Mouse (Mus musculus): Measurements from ENCODE around the gene Tradd. TPM values are rescaled to one million over a fixed set of nuclear protein-coding genes. Genes with fewer than 3 reads are reported as not detected.
"Not testable (repeated sequence)": the region's sequence is repeated elsewhere in the genome, so short reads cannot be mapped to it uniquely, and the experiment has no call there.

Tradd gene
- polyA plus RNA-seq, 1 experiment: 8.3 TPM

DNA sequence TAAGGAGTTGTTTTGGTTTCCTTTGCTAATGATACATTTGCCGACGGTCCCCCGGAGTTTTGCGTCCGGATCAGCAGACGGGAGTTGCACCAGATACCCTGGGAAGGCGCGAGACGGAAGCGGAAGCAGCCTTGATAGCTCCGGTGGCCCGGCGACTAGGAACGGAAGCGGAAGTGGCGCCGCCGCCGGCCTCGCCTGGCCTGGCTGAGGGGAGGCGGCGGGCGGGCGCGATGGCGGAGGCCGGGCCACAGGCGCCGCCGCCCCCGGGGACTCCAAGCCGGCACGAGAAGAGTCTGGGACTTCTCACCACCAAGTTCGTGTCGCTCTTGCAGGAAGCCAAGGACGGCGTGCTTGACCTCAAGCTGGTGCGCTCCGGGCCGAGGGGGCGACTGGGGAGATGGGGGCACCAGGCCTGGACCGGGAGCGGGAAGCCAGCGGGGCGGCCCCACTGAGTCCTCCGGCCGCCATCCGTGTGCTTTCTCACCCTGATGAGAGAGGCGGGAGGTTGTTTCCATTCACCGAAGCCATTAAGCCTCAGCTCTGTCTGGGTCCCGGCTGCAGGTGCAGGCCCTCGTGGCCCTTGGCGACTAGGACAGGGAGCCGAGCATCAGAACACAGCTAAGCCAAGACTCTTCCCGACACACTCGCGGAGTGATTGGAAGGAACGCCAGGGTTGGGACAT is 33.2 kb upstream of the Tradd start, which contains the start of gene E2f4:
E2f4 (plus strand) TSS at position 153 of the 682 bp plus-strand sequence.
- 0 out of 2 replicates have a peak within 1 kb of the TSS, but pooled peaks have one; percentile 43 for H3K27ac ChIP-seq (ENCODE audit: insufficient read depth, low read length)
- H3K4me3 ChIP-seq (ENCODE audit: insufficient read depth, low read length): peak within 1 kb of the TSS; percentile 78
- no peak for TF ChIP-seq POLR2A (IDR thresholded peaks at IDR 0.05; ENCODE audit: extremely low read depth, insufficient read depth, low read length)
- no peak for TF ChIP-seq CTCF (IDR thresholded peaks at IDR 0.05; ENCODE audit: extremely low read depth, insufficient read depth, low read length)
- H3K4me1 ChIP-seq (ENCODE audit: control insufficient read depth, insufficient read depth, low read length): 0 out of 2 replicates have a peak, but pooled peaks cover 2% of the 10 kb centered on the region

DNA sequence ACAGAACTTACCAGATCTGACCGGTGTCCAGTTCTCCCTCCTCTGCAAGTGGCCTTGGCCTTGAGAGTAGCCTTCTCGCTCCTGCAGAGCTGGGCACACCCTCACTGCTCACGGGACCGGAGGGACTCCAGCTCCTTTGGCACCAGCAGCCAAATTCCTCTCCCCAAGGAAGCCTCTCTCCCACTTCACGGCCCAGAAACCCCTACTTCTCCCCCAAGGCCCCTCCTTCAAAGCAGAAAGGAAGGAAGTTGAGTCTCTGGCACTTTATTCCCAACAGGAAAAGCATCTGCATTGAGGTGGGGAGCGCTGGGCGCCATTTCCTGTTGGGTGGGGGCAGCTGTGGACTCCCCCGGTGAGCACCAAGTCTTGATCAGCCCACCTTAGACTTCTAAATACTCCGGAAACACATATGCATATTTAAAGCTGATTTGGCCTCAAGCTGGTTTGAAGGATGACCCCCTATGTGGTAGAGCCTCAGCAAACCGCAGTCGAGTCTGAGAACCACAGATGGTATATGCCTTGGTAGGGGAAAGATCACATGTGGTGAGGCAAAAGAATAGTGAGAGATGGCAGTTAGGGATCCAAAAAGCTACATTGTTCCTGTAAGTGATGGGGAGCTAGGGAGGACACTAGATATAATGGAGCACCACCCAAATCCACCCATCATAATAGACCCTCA is 31.6 kb upstream of the Tradd start, which contains the start of gene Exoc3l:
Exoc3l (minus strand) TSS at position 207 of the 679 bp plus-strand sequence.
- TF ChIP-seq CTCF (IDR thresholded peaks at IDR 0.05; ENCODE audit: extremely low read depth, insufficient read depth, low read length) (no peak), POLR2A (IDR thresholded peaks at IDR 0.05; ENCODE audit: extremely low read depth, insufficient read depth, low read length) (no peak)
- Histone ChIP-seq H3K4me1 (ENCODE audit: control insufficient read depth, insufficient read depth, low read length) (0 out of 2 replicates have a peak, but pooled peaks cover 2% of the 10 kb centered on the region), H3K27ac (ENCODE audit: insufficient read depth, low read length) (no peak within 1 kb of the TSS), H3K4me3 (ENCODE audit: insufficient read depth, low read length) (no peak within 1 kb of the TSS; the same call in 1 of the 2 replicates)

DNA sequence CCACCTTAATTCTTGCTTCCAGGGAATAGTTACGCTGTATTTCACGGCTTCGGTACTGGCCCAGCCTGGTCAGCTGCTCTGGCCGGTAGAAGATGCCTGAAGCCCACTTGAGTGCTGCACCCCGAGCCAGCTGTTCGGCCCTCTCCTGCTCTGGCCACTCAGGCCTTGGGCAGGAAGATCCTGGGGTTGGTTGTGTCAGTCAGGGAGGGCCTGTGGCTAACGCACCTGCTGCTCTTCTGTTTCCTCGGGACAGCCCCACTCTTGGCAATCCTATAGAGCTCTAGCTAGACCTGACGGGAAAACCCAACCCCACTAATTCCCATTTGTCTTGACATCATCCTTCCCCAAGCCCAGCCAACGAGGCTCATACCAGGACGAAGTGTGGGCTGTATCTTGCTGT is 30.8 kb upstream of the Tradd start:
- no peak overlapping the region for H3K27ac ChIP-seq (ENCODE audit: insufficient read depth, low read length)
- H3K4me3 ChIP-seq (ENCODE audit: insufficient read depth, low read length): no peak overlapping the region
- TF ChIP-seq CTCF (IDR thresholded peaks at IDR 0.05; ENCODE audit: extremely low read depth, insufficient read depth, low read length): no peak
- TF ChIP-seq POLR2A (IDR thresholded peaks at IDR 0.05; ENCODE audit: extremely low read depth, insufficient read depth, low read length): no peak
- H3K4me1 ChIP-seq (ENCODE audit: control insufficient read depth, insufficient read depth, low read length): 0 out of 2 replicates have a peak, but pooled peaks cover 2% of the 10 kb centered on the region

DNA sequence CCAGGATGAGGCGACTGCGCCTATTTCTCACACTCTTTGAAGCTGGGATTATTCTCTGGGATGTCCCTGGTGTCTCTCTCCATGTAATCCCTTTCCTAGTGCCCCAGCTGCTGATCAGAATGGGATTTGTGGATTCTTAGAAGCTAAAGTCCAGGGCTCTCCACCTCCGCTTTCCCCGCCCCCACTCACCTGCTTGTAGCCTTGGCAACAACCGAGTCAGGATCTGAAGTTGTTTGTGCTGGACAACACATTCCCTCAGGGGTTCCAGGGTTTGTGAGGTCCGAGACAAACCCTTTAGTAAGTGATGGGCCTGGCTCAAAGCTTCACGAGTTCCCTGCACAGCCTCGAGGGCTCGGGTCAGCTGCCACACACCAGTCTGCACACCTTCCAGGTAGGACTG is 30.4 kb upstream of the Tradd start:
- no peak overlapping the region for H3K27ac ChIP-seq (ENCODE audit: insufficient read depth, low read length)
- TF ChIP-seq CTCF (IDR thresholded peaks at IDR 0.05; ENCODE audit: extremely low read depth, insufficient read depth, low read length) (no peak), POLR2A (IDR thresholded peaks at IDR 0.05; ENCODE audit: extremely low read depth, insufficient read depth, low read length) (no peak)
- H3K4me1 ChIP-seq (ENCODE audit: control insufficient read depth, insufficient read depth, low read length): 0 out of 2 replicates have a peak, but pooled peaks cover 2% of the 10 kb centered on the region
- H3K4me3 ChIP-seq (ENCODE audit: insufficient read depth, low read length): no peak overlapping the region

DNA sequence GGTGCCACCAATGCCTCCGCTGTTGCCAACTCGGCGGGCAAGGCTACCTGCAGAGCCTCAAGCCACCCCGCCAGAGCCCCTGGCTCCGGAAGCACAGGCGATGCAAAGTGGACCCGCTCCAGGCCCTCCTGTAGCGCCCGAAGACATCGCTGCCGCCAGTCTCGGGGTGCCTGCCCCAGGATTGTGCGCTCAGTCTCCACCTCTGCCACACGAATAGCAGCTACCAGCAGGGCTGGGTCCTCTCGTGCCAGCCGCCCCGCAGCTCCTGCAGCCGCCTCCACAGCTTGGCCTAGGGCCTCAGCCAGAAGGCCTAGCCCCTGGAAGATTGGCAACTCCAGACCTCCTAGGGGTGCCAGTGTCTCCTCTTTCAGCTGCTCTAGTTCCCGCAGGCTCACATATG is 29.0 kb upstream of the Tradd start:
- TF ChIP-seq CTCF (IDR thresholded peaks at IDR 0.05; ENCODE audit: extremely low read depth, insufficient read depth, low read length): no peak
- no peak for TF ChIP-seq POLR2A (IDR thresholded peaks at IDR 0.05; ENCODE audit: extremely low read depth, insufficient read depth, low read length)
- Histone ChIP-seq H3K27ac (ENCODE audit: insufficient read depth, low read length) (no peak overlapping the region), H3K4me3 (ENCODE audit: insufficient read depth, low read length) (no peak overlapping the region), H3K4me1 (ENCODE audit: control insufficient read depth, insufficient read depth, low read length) (no peaks in the 10 kb centered on the region)

DNA sequence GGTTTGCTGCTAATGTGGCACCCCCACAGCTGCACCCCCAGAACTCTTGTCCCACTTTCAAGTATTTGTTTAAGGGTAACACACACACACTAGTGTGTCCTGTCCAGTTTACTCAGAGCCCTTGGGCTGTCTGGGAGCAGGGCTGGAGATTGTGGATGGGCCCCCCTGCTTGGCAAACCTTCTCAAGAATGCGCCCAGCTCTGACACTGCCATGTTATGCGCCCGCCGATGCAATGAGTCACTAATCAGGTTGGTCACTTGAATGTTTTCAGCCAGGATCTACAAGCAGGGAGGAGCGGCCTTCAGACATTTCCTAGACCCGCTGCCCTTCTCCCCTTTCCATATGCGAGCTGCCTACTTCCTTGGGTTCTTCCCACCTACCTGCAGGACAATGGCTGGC is 28.1 kb upstream of the Tradd start:
- Histone ChIP-seq H3K4me3 (ENCODE audit: insufficient read depth, low read length) (no peak overlapping the region), H3K4me1 (ENCODE audit: control insufficient read depth, insufficient read depth, low read length) (peaks cover 2% of the 10 kb centered on the region; the same call in 1 of the 2 replicates), H3K27ac (ENCODE audit: insufficient read depth, low read length) (no peak overlapping the region)
- no peak for TF ChIP-seq POLR2A (IDR thresholded peaks at IDR 0.05; ENCODE audit: extremely low read depth, insufficient read depth, low read length)
- TF ChIP-seq CTCF (IDR thresholded peaks at IDR 0.05; ENCODE audit: extremely low read depth, insufficient read depth, low read length): no peak

DNA sequence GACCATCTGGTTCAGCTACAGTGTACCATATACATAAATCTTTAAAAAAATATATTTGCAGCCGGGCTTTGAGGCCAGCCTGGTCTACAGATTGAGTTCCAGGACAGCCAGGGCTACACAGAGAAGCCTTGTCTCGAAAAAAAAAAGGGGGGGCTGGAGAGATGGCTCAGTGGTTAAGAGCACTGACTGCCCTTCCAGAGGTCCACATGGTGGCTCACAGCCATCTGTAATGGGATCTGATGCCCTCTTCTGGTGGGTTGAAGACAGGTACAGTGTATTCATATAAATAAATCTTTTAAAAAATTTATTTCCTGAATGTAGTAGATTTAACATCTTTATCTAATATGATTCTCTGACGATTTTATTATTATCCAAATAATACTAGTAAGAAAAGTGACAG is 27.4 kb upstream of the Tradd start:
- H3K27ac ChIP-seq (ENCODE audit: insufficient read depth, low read length); H3K4me3 ChIP-seq (ENCODE audit: insufficient read depth, low read length); H3K4me1 ChIP-seq (ENCODE audit: control insufficient read depth, insufficient read depth, low read length): not testable (repeated sequence)
- 0 out of 2 replicates have a peak, but pooled peaks have one; percentile 3 for TF ChIP-seq CTCF (IDR thresholded peaks at IDR 0.05; ENCODE audit: extremely low read depth, insufficient read depth, low read length)

DNA sequence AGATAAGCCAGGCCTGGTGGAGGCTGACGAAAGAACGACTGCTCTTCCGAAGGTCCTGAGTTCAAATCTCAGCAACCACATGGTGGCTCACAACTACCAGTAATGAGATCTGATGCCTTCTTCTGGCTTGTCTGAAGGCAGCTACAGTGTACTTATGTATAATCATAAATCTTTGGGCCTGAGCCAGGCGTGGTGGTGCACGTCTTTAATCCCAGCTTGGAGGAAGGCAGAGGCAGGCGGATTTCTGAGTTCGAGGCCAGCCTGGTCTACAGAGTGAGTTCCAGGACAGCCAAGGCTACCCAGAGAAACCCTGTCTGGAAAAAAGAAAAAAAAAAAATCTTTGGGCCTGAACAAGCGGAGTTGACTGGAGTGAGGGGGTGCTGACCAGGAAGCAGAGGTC is 27.0 kb upstream of the Tradd start:
- not testable (repeated sequence) for H3K4me1 ChIP-seq (ENCODE audit: control insufficient read depth, insufficient read depth, low read length); H3K4me3 ChIP-seq (ENCODE audit: insufficient read depth, low read length); H3K27ac ChIP-seq (ENCODE audit: insufficient read depth, low read length)

DNA sequence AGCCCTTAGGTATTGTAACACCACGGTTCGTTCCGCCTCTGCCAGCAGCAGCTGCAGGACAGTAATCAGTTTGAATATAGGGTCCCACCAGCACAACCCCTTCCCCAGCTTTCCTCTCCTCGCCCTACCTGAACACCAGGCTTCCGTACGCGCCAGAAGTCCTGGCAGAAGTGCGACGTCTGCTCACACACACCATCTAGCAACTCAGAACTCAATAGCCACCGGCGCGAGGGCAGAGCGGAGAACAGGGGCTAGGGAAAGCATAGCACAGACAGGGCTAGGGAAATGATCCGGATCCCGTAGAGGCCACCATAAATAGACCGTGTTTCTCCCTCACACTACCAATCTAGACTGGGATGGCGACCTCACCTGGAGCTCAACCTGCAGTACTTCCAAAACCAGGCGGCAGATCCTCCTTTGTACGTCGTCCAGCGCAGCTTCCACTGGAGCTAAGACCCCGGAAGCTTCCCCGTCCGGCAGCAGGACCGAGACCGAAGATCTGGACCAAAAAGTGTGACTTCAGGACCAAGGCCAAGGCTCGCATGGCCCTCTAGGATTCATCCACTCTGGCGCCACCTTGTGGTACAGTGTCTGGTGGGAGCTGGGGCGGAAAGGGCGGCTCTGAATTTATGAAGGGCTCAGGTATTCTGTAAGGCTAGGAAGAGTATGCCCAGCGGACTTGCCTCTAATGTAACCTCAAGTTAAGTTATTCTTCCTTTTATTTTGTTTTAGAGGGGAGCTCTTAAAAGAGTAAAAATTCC is 26.3 kb upstream of the Tradd start:
- Histone ChIP-seq H3K27ac (ENCODE audit: insufficient read depth, low read length) (no peak overlapping the region), H3K4me1 (ENCODE audit: control insufficient read depth, insufficient read depth, low read length) (peaks cover 2% of the 10 kb centered on the region; the same call in 1 of the 2 replicates), H3K4me3 (ENCODE audit: insufficient read depth, low read length) (no peak overlapping the region; the same call in 1 of the 2 replicates)
- TF ChIP-seq POLR2A (IDR thresholded peaks at IDR 0.05; ENCODE audit: extremely low read depth, insufficient read depth, low read length) (no peak), CTCF (IDR thresholded peaks at IDR 0.05; ENCODE audit: extremely low read depth, insufficient read depth, low read length) (peak; percentile 71)
